Mouse (Mus musculus): ENCODE data around the gene Commd7.

Gene Commd7

GRCm38 (mm10) chr2:153622449-153622848, 10.1 kb downstream of the Commd7 start:
- no peak for DNase-seq (ENCODE audit: low read depth, low spot score)

- no peak for DNase-seq (ENCODE audit: low read depth, low spot score)
Observed at GRCm38 (mm10) chr2:153618889-153619288, 13.7 kb downstream of the Commd7 start.

- no peak for DNase-seq (ENCODE audit: low read depth, low spot score)
Observed at GRCm38 (mm10) chr2:153618439-153618838, 14.1 kb downstream of the Commd7 start.

- DNase-seq (ENCODE audit: low read depth, low spot score) = no peak
Observed at GRCm38 (mm10) chr2:153616893-153617292, 15.7 kb downstream of the Commd7 start.

GRCm38 (mm10) chr2:153612594-153613281, 19.8 kb downstream of the Commd7 start:
- no peak for DNase-seq (ENCODE audit: low read depth, low spot score)

GRCm38 (mm10) chr2:153611743-153612142, 20.8 kb downstream of the Commd7 start:
- no peak for DNase-seq (ENCODE audit: low read depth, low spot score)

GRCm38 (mm10) chr2:153611241-153611630, 21.3 kb downstream of the Commd7 start:
- DNase-seq (ENCODE audit: low read depth, low spot score) = no peak

GRCm38 (mm10) chr2:153610426-153611240, 21.9 kb downstream of the Commd7 start:
- DNase-seq (ENCODE audit: low read depth, low spot score) = no peak

GRCm38 (mm10) chr2:153609548-153609947, 23.0 kb downstream of the Commd7 start:
- DNase-seq (ENCODE audit: low read depth, low spot score) = peak; percentile 71

GRCm38 (mm10) chr2:153609058-153609457, 23.5 kb downstream of the Commd7 start:
- no peak for DNase-seq (ENCODE audit: low read depth, low spot score)

GRCm38 (mm10) chr2:153607870-153608515, 24.6 kb downstream of the Commd7 start:
- no peak for DNase-seq (ENCODE audit: low read depth, low spot score)

- no peak for DNase-seq (ENCODE audit: low read depth, low spot score)
Observed at GRCm38 (mm10) chr2:153606421-153606820, 26.2 kb downstream of the Commd7 start.

- no peak for DNase-seq (ENCODE audit: low read depth, low spot score)
Observed at GRCm38 (mm10) chr2:153603724-153604123, 28.9 kb downstream of the Commd7 start.

GRCm38 (mm10) chr2:153600667-153601648, 31.6 kb downstream of the Commd7 start:
- no peak for DNase-seq (ENCODE audit: low read depth, low spot score)

GRCm38 (mm10) chr2:153600021-153600666, 32.4 kb downstream of the Commd7 start:
- DNase-seq (ENCODE audit: low read depth, low spot score) = no peak

GRCm38 (mm10) chr2:153597626-153598025, 35.0 kb downstream of the Commd7 start:
- no peak for DNase-seq (ENCODE audit: low read depth, low spot score)

- DNase-seq (ENCODE audit: low read depth, low spot score) = no peak
Observed at GRCm38 (mm10) chr2:153597014-153597413, 35.6 kb downstream of the Commd7 start.

GRCm38 (mm10) chr2:153594998-153595397, 37.6 kb downstream of the Commd7 start:
- no peak for DNase-seq (ENCODE audit: low read depth, low spot score)

- no peak for DNase-seq (ENCODE audit: low read depth, low spot score)
Observed at GRCm38 (mm10) chr2:153593186-153593585, 39.4 kb downstream of the Commd7 start.

Data from CD4-positive helper T cell, adult 2 months (primary cell).